Mouse (Mus musculus) liver, embryonic 16.5 days (tissue): ENCODE results near the gene Fxyd2. TPM values are rescaled to one million over a fixed set of nuclear protein-coding genes. Genes with fewer than 3 reads are reported as not detected.
A peak's percentile ranks its signal among the peaks of the same experiment; 100 is the strongest.

Source experiments
- ATAC-seq: fragments of 200-750 bp; cut with Nextera tagmentation; 2 replicates; pipeline ENCODE4 v1.8.0; 2017; ENCODE audit warnings: low read depth, mild to moderate bottlenecking, moderate number of reproducible peaks, moderate library complexity
- H3K27ac ChIP-seq: fragments of 300-500 bp; sonication (generic); 2 replicates; pipeline ENCODE4 v1.5.1; 2014; ENCODE audit warnings: mild to moderate bottlenecking, low read length
- H3K27me3 ChIP-seq: fragments of 300-500 bp; sonication (generic); 2 replicates; pipeline ENCODE4 v1.6.1; 2014; ENCODE audit warnings: low read depth, low read length, mixed read lengths; ENCODE audit not compliant: control insufficient read depth, insufficient read depth
- H3K36me3 ChIP-seq: fragments of 300-500 bp; sonication (generic); 2 replicates; pipeline ENCODE4 v1.6.1; 2014; ENCODE audit warnings: mild to moderate bottlenecking; ENCODE audit not compliant: control insufficient read depth, insufficient read depth
- H3K4me1 ChIP-seq: fragments of 300-500 bp; sonication (generic); 2 replicates; pipeline ENCODE4 v1.6.1; 2014; ENCODE audit warnings: low read depth, low read length, mixed read lengths; ENCODE audit not compliant: control insufficient read depth
- H3K4me2 ChIP-seq: fragments of 300-500 bp; sonication (generic); 2 replicates; pipeline ENCODE4 v1.6.1; 2014; ENCODE audit warnings: low read depth, low read length, mixed read lengths
- H3K4me3 ChIP-seq: fragments of 300-500 bp; sonication (generic); 2 replicates; pipeline ENCODE4 v1.5.1; 2014; ENCODE audit warnings: low read depth, mild to moderate bottlenecking, low read length
- H3K9ac ChIP-seq: fragments of 300-500 bp; sonication (generic); 2 replicates; pipeline ENCODE4 v1.6.1; 2014; ENCODE audit warnings: low read depth, low read length
- H3K9me3 ChIP-seq: fragments of 300-500 bp; sonication (generic); replicated peaks from 2 replicates; pipeline ENCODE4 v1.6.1; 2016; ENCODE audit warnings: low read length; ENCODE audit not compliant: control insufficient read depth
- WGBS: fragments of 180-500 bp; shearing (Covaris S2); extraction: QIAGEN DNeasy Blood & Tissue Kit; methylation state at CpG from one replicate; pipeline ENCODE4 v1.1.7; 2014; ENCODE audit not compliant: insufficient replicate concordance; 5-methylcytosine and 5-hydroxymethylcytosine counted together
- polyA plus RNA-seq: library from polyadenylated mRNA; unstranded; fragments of >200 nt; fragmentation: Nextera tagmentation; extraction: Ambion mirVana; gene quantifications from 2 replicates; pipeline ENCODE4 v1.2.1, GENCODE M21; 2015

Gene Fxyd2
- polyA plus RNA-seq, 1 experiment from 2014 or later = 0.41 TPM

DNA sequence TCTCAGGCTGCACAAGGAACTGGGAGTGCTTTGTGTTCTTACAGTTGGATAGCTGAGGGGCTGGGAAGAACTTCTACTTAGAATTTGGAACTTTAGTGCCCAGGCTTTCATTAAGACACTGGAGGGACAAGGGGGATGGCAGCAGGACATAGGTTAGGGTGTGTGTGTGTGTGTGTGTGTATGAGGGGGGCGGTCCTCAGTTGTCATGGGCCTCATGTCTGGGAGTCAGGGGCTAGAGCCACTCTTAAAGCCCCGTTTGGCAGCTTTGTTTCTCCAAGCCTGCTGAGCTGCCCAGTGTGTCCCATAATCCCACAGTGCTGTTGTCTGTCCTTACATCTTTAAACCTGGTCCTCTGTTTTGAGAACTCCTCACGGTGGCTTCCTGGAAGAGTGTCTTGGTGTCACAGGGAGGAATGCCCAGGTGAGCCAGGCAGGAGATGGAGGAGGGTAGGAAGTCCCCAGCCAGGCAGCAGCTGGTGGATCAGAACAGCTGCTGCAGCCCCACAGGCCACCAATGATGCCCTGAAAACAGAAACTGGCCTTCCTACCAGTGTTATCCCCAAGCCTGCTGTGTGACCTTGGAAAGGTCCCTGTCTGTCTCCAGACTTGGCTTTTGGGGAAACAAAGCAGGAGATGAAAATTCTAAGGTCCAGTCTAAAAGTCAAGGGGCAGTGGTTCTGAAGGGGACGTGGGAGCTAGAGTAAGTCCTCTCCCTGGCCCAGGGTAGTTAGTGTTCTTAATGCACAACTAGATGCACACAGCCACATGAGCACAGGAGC, 13.4 kb downstream of the Fxyd2 start:
- Histone ChIP-seq H3K27ac (no peak overlapping the region), H3K4me1 (no peaks in the 10 kb centered on the region), H3K27me3 (no peaks in the 10 kb centered on the region), H3K36me3 (no peaks in the 10 kb centered on the region), H3K9ac (no peak overlapping the region), H3K9me3 (no peaks in the 10 kb centered on the region), H3K4me3 (no peak overlapping the region), H3K4me2 (no peak overlapping the region)
- no peak for ATAC-seq
- WGBS = 66% methylated on average over 4 of the region's 4 CpGs

DNA sequence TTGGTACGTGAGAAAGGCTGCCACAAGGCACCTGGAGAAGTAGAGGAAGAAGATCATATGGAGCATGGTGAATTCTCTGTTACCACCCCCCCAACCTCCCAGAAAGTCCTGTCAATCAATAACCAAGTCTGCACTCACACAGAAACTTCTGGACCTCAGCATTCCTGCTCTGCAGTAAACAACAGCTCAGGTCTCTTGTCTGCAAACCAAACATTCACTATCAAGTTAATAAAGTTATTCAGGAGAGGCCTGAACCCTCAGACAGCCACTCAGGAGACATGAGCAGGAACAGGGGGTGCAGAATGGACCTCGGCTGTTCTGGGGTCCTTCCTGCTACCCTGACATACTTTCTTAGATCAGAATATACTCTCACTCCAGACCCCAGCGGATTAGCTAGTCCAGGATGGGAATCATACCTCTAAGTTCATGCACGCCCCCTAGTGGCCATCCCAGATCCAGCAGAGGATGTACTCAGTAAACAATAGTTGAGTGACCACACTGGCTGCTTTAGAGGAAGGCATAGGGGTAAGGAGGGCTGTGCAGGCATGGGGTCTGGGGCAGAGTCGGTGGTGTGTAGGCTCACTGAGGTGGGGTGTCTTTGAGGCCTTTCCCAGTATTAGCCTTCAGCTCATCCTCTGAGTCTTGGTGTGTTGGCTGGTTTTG, 14.1 kb downstream of the Fxyd2 start:
- H3K4me3 ChIP-seq = no peak overlapping the region
- no peaks in the 10 kb centered on the region for H3K36me3 ChIP-seq

DNA sequence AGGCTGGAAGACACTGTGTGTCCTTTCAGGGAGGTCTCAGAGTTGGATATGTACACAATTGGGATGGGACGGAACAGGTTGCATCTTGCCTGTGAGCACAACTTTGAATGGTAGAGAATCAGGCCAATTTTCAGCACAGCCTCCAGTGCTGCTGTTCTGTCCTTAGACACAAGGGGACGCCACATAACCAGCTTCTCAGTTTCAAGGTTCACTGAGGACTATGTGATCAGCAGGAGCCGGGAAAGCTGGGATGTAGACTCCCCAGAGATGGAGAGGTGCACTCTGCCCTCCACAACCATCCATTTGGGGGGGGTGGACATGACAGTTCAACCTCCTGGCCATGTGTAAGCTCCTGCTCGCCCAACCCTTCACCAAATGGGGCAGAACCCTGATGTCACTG, 16.4 kb downstream of the Fxyd2 start:
- H3K36me3 ChIP-seq = no peaks in the 10 kb centered on the region
- 34% methylated on average over 4 of the region's 4 CpGs for WGBS
- no peaks in the 10 kb centered on the region for H3K27me3 ChIP-seq
- H3K4me1 ChIP-seq = no peaks in the 10 kb centered on the region
- no peak overlapping the region for H3K4me2 ChIP-seq
- no peaks in the 10 kb centered on the region for H3K9me3 ChIP-seq
- H3K9ac ChIP-seq = no peak overlapping the region
- H3K4me3 ChIP-seq = no peak overlapping the region
- no peak for ATAC-seq
- H3K27ac ChIP-seq = no peak overlapping the region

More for the DNA sequence above, 14.1 kb downstream of the Fxyd2 start:
- WGBS = 41% methylated on average over 5 of the region's 5 CpGs
- H3K27me3 ChIP-seq = no peaks in the 10 kb centered on the region
- no peak overlapping the region for H3K9ac ChIP-seq
- ATAC-seq = no peak
- H3K4me2 ChIP-seq = no peak overlapping the region
- no peaks in the 10 kb centered on the region for H3K9me3 ChIP-seq
- no peak overlapping the region for H3K27ac ChIP-seq
- H3K4me1 ChIP-seq = no peaks in the 10 kb centered on the region

GRCm38 (mm10) chr9:45417245-45417644, 17.8 kb downstream of the Fxyd2 start:
- Histone ChIP-seq H3K27me3 (no peaks in the 10 kb centered on the region), H3K4me1 (no peaks in the 10 kb centered on the region), H3K9ac (no peak overlapping the region), H3K36me3 (no peaks in the 10 kb centered on the region), H3K4me3 (peak overlapping the region; percentile 5; the same call in 1 of the 2 replicates), H3K4me2 (peak overlapping the region; percentile 33), H3K27ac (no peak overlapping the region), H3K9me3 (no peaks in the 10 kb centered on the region)
- 9% methylated on average over 8 of the region's 8 CpGs for WGBS
- no peak for ATAC-seq

GRCm38 (mm10) chr9:45418252-45418651, 18.8 kb downstream of the Fxyd2 start:
- H3K27ac ChIP-seq = no peak overlapping the region
- 56% methylated on average over 8 of the region's 8 CpGs for WGBS
- no peaks in the 10 kb centered on the region for H3K27me3 ChIP-seq
- H3K4me3 ChIP-seq = no peak overlapping the region
- no peaks in the 10 kb centered on the region for H3K9me3 ChIP-seq
- H3K4me1 ChIP-seq = no peaks in the 10 kb centered on the region
- H3K9ac ChIP-seq = no peak overlapping the region
- H3K36me3 ChIP-seq = no peaks in the 10 kb centered on the region
- H3K4me2 ChIP-seq = no peak overlapping the region
- ATAC-seq = no peak

DNA sequence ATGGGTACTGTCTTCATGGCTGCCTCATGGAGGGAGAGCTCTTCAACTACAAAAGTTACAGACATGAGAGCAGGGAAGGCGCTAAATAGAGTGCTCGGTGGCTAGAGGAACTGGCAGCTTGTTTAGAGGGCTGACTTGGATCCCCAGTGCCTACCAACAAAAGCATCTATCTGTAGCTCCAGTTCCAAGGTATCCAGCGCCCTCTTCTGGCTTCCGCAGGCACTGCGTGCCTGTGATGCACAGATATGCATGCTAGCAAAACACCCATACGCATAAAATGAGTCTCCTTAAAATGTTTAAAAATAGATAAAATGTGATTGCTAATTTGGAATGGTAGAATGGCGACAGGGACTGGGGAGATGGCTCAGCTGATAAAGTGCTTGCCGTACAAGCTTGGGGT, 21.7 kb downstream of the Fxyd2 start:
- Histone ChIP-seq H3K4me3 (no peak overlapping the region), H3K9me3 (no peaks in the 10 kb centered on the region), H3K4me2 (no peak overlapping the region), H3K27me3 (no peaks in the 10 kb centered on the region; the same call in 1 of the 2 replicates), H3K9ac (no peak overlapping the region), H3K27ac (no peak overlapping the region), H3K4me1 (no peaks in the 10 kb centered on the region), H3K36me3 (no peaks in the 10 kb centered on the region)
- 47% methylated on average over 8 of the region's 8 CpGs for WGBS
- no peak for ATAC-seq

GRCm38 (mm10) chr9:45422761-45423298, 23.4 kb downstream of the Fxyd2 start:
- 48% methylated on average over 7 of the region's 7 CpGs for WGBS
- H3K9ac ChIP-seq = no peak overlapping the region

GRCm38 (mm10) chr9:45426456-45426855, 27.0 kb downstream of the Fxyd2 start, which contains the start of gene Dscaml1:
TSS of gene Dscaml1 (plus strand) at chr9:45426628.
- peaks cover 29% of the 10 kb centered on the region for H3K27me3 ChIP-seq
- no peak within 1 kb of the TSS for H3K4me3 ChIP-seq
- H3K9me3 ChIP-seq = no peaks in the 10 kb centered on the region
- no peak for ATAC-seq
- H3K9ac ChIP-seq = no peak within 1 kb of the TSS
- no peaks in the 10 kb centered on the region for H3K36me3 ChIP-seq
- H3K4me1 ChIP-seq = no peaks in the 10 kb centered on the region
- H3K4me2 ChIP-seq = no peak within 1 kb of the TSS
- WGBS = 63% methylated on average over 4 of the region's 4 CpGs
- no peak within 1 kb of the TSS for H3K27ac ChIP-seq

More at GRCm38 (mm10) chr9:45422761-45423298, 23.4 kb downstream of the Fxyd2 start:
- Histone ChIP-seq H3K4me1 (no peaks in the 10 kb centered on the region), H3K27me3 (no peaks in the 10 kb centered on the region; the same call in 1 of the 2 replicates), H3K4me2 (no peak overlapping the region), H3K27ac (no peak overlapping the region), H3K9me3 (no peaks in the 10 kb centered on the region), H3K4me3 (no peak overlapping the region), H3K36me3 (no peaks in the 10 kb centered on the region)
- no peak for ATAC-seq

DNA sequence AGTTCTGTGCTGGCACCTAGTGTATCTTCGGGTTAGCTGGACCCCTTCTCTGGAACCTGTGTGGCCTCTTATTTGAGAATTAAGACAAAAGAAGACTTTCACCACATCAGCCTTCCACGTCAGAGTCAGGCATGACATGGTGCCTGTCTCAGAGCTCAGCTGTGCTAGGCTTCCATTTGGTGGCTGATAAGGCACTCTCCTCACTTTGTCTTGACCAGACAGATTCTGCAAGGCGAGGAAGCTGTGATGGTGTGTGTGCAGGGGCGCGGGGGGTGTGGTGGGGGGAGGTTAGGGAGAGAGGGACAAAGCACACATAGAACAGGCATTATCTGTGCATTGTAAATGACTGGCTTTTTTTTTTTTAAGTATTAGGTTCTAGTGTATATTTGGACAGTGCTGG, 29.9 kb downstream of the Fxyd2 start:
- WGBS = 13% methylated on average over 5 of the region's 5 CpGs
- no peak overlapping the region for H3K4me3 ChIP-seq

More for the DNA sequence above, 29.9 kb downstream of the Fxyd2 start:
- no peak overlapping the region for H3K4me2 ChIP-seq
- ATAC-seq = no peak
- no peaks in the 10 kb centered on the region for H3K36me3 ChIP-seq
- H3K4me1 ChIP-seq = no peaks in the 10 kb centered on the region
- no peak overlapping the region for H3K9ac ChIP-seq
- H3K27ac ChIP-seq = no peak overlapping the region
- H3K27me3 ChIP-seq = peaks cover 43% of the 10 kb centered on the region
- H3K9me3 ChIP-seq = no peaks in the 10 kb centered on the region
